Mouse (Mus musculus) midbrain, postnatal 0 days (tissue): Measurements from ENCODE around the gene Tubb4b. TPM values are rescaled to one million over a fixed set of nuclear protein-coding genes. Genes with fewer than 3 reads are reported as not detected.
"Not testable (repeated sequence)": the region's sequence is repeated elsewhere in the genome, so short reads cannot be mapped to it uniquely, and the experiment has no call there.

ENCODE experiments used
- ATAC-seq: fragments of 200-750 bp; cut with Nextera tagmentation; 2 replicates; pipeline ENCODE4 v1.8.0; 2017; ENCODE audit warnings: moderate number of reproducible peaks, mild to moderate bottlenecking, moderate TSS enrichment, moderate library complexity; ENCODE audit not compliant: low FRiP score
- DNase-seq: peaks from one replicate; pipeline ENCODE4 v3.0.0-alpha.2; 2015; ENCODE audit warnings: low spot score
- H3K27ac ChIP-seq: fragments of 300-500 bp; sonication (generic); 2 replicates; pipeline ENCODE4 v1.5.1; 2014; ENCODE audit warnings: low read depth, mild to moderate bottlenecking, low read length, mixed read lengths
- H3K27me3 ChIP-seq: fragments of 300-500 bp; sonication (generic); 2 replicates; pipeline ENCODE4 v1.6.1; 2014; ENCODE audit warnings: low read length, control low read depth, mixed read lengths; ENCODE audit not compliant: insufficient read depth
- H3K36me3 ChIP-seq: fragments of 300-500 bp; sonication (generic); 2 replicates; pipeline ENCODE4 v1.6.1; 2014; ENCODE audit warnings: low read length, control low read depth, mixed read lengths; ENCODE audit not compliant: insufficient read depth
- H3K4me1 ChIP-seq: fragments of 300-500 bp; sonication (generic); 2 replicates; pipeline ENCODE4 v1.6.1; 2014; ENCODE audit warnings: mild to moderate bottlenecking, control low read depth, antibody characterized with exemption, low read length, mixed read lengths; ENCODE audit not compliant: insufficient read depth
- H3K4me2 ChIP-seq: fragments of 300-500 bp; sonication (generic); 2 replicates; pipeline ENCODE4 v1.6.1; 2014; ENCODE audit warnings: low read depth, mild to moderate bottlenecking, low read length, mixed read lengths; ENCODE audit not compliant: poor library complexity, severe bottlenecking
- H3K4me3 ChIP-seq: fragments of 300-500 bp; sonication (generic); 2 replicates; pipeline ENCODE4 v1.5.1; 2014; ENCODE audit warnings: low read depth, mild to moderate bottlenecking, low read length, moderate library complexity
- H3K9ac ChIP-seq: fragments of 300-500 bp; sonication (generic); replicated peaks from 2 replicates; pipeline ENCODE4 v1.6.1; 2014; ENCODE audit warnings: mild to moderate bottlenecking, low read length, moderate library complexity, mixed read lengths; ENCODE audit not compliant: poor library complexity, severe bottlenecking
- H3K9me3 ChIP-seq: fragments of 300-500 bp; sonication (generic); 2 replicates; pipeline ENCODE4 v1.6.1; 2016; ENCODE audit warnings: low read length, control low read depth
- CTCF ChIP-seq: IDR thresholded peaks from 2 replicates; pipeline ENCODE4 v1.5.1; 2016; ENCODE audit warnings: antibody characterized with exemption, mild to moderate bottlenecking
- WGBS: fragments of 180-500 bp; shearing (Covaris S2); extraction: QIAGEN DNeasy Blood & Tissue Kit; methylation state at CpG from one replicate; pipeline ENCODE4 v1.1.7; 2014; 5-methylcytosine and 5-hydroxymethylcytosine counted together
- polyA plus RNA-seq: library from polyadenylated mRNA; unstranded; fragments of >200 nt; fragmentation: Nextera tagmentation; extraction: Ambion mirVana; gene quantifications from 2 replicates; pipeline ENCODE4 v1.2.1, GENCODE M21; 2015
- total RNA-seq: library from RNA; depleted of rRNA; stranded (reverse); fragments of >200 nt; gene quantifications from 2 replicates; pipeline ENCODE4 v1.2.3, GENCODE M21; 2014

Gene Tubb4b
- total and polyA plus RNA-seq, 2 experiments from 2014 or later: 461 to 625 TPM

- H3K27me3 ChIP-seq: peaks cover 3% of the 10 kb centered on the region; the same call in 1 of the 2 replicates
- 0 out of 2 replicates have a peak, but pooled peaks cover 6% of the 10 kb centered on the region for H3K36me3 ChIP-seq
- DNase-seq: peak; percentile 49
- ATAC-seq: peak; percentile 31
- peak overlapping the region; percentile 65 for H3K9ac ChIP-seq
- TF ChIP-seq CTCF: no peak
- H3K4me3 ChIP-seq: peak overlapping the region; percentile 71
- peak overlapping the region; percentile 67; the same call in 1 of the 2 replicates for H3K27ac ChIP-seq
- WGBS: under 1% methylated on average over 77 of the region's 82 CpGs
- H3K4me2 ChIP-seq: peak overlapping the region; percentile 100
- peaks cover 37% of the 10 kb centered on the region for H3K4me1 ChIP-seq
- no peaks in the 10 kb centered on the region for H3K9me3 ChIP-seq
Measured at GRCm38 (mm10) chr2:25262795-25263622, 38.5 kb upstream of the Tubb4b start.

- peak within 1 kb of the TSS; percentile 100 for H3K4me2 ChIP-seq
- H3K9me3 ChIP-seq: no peaks in the 10 kb centered on the region
- H3K27me3 ChIP-seq: peaks cover 3% of the 10 kb centered on the region; the same call in 1 of the 2 replicates
- H3K36me3 ChIP-seq: 0 out of 2 replicates have a peak, but pooled peaks cover 3% of the 10 kb centered on the region
- ATAC-seq (peak; percentile 97), DNase-seq (peak; percentile 99)
- H3K27ac ChIP-seq: peak within 1 kb of the TSS; percentile 76
- TF ChIP-seq CTCF: 0 out of 2 replicates have a peak, but pooled peaks have one; percentile 6
- WGBS: under 1% methylated on average over 39 of the region's 39 CpGs
- peaks cover 36% of the 10 kb centered on the region for H3K4me1 ChIP-seq
- peak within 1 kb of the TSS; percentile 71 for H3K4me3 ChIP-seq
- peak within 1 kb of the TSS; percentile 65 for H3K9ac ChIP-seq
Measured at GRCm38 (mm10) chr2:25262291-25262767, 37.8 kb upstream of the Tubb4b start, which contains the start of gene Tprn. TSS of gene Tprn (plus strand) at chr2:25262618.

- peak; percentile 1 for ATAC-seq
- peak overlapping the region; percentile 71 for H3K4me3 ChIP-seq
- WGBS: 42% methylated on average over 12 of the region's 12 CpGs
- H3K27ac ChIP-seq: peak overlapping the region; percentile 76
- DNase-seq: no peak
- peak overlapping the region; percentile 42 for H3K9ac ChIP-seq
- H3K9me3 ChIP-seq: no peaks in the 10 kb centered on the region
- peaks cover 31% of the 10 kb centered on the region for H3K4me1 ChIP-seq
- H3K27me3 ChIP-seq: peaks cover 3% of the 10 kb centered on the region; the same call in 1 of the 2 replicates
- no peak for TF ChIP-seq CTCF
- H3K4me2 ChIP-seq: peak overlapping the region; percentile 100
- no peaks in the 10 kb centered on the region for H3K36me3 ChIP-seq
Measured at GRCm38 (mm10) chr2:25261870-25262269, 37.4 kb upstream of the Tubb4b start.

GRCm38 (mm10) chr2:25258887-25259286 lies 34.4 kb upstream of the Tubb4b start:
- H3K36me3 ChIP-seq: no peaks in the 10 kb centered on the region
- H3K4me1 ChIP-seq: peaks cover 17% of the 10 kb centered on the region
- no peak overlapping the region for H3K9ac ChIP-seq
- WGBS: 49% methylated on average over 2 of the region's 2 CpGs
- no peak overlapping the region for H3K27ac ChIP-seq
- peak; percentile 59 for TF ChIP-seq CTCF
- no peak overlapping the region for H3K4me2 ChIP-seq
- H3K9me3 ChIP-seq: no peaks in the 10 kb centered on the region
- DNase-seq (no peak), ATAC-seq (no peak)
- H3K4me3 ChIP-seq: no peak overlapping the region
- H3K27me3 ChIP-seq: 0 out of 2 replicates have a peak, but pooled peaks cover under 1% of the 10 kb centered on the region

DNA sequence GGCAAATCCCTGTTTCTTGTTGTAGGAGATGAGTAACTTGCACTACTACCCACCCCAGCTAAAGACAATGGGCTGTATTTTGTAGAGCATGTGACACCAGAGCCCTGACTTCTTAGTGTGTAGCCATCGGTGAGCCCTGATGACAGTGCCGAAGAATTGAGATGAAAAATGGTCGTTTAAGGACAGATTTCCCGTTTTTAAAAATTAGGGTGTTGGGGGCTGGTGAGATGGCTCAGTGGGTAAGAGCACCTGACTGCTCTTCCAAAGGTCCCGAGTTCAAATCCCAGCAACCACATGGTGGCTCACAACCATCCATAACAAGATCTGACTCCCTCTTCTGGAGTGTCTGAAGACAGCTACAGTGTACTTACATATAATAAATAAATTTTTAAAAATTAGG lies 32.7 kb upstream of the Tubb4b start:
- not testable (repeated sequence) for H3K9me3 ChIP-seq, H3K9ac ChIP-seq, H3K27me3 ChIP-seq, H3K36me3 ChIP-seq, H3K4me2 ChIP-seq, H3K4me1 ChIP-seq, H3K27ac ChIP-seq, DNase-seq, H3K4me3 ChIP-seq, ATAC-seq
- 94% methylated on average over 5 of the region's 5 CpGs for WGBS
